Mouse (Mus musculus): ENCODE measurements around the gene Galnt2.

GRCm38 (mm10) chr8:124343151-124343550 lies 112.0 kb downstream of the Galnt2 start:
- TF ChIP-seq CTCF (IDR thresholded peaks at IDR 0.05; ENCODE audit: low read depth, low read length) (no peak), POLR2A (IDR thresholded peaks at IDR 0.05; ENCODE audit: insufficient read depth, low read length) (no peak), EP300 (IDR thresholded peaks at IDR 0.05; ENCODE audit: insufficient read depth, low read depth, low read length) (no peak)

All from ES-Bruce4 (cell line).